Mouse (Mus musculus): Measurements from ENCODE around the gene Nrg4. TPM values are rescaled to one million over a fixed set of nuclear protein-coding genes. Genes with fewer than 3 reads are reported as not detected.
"Not testable (repeated sequence)": the region's sequence is repeated elsewhere in the genome, so short reads cannot be mapped to it uniquely, and the experiment has no call there.

The Nrg4 gene
- polyA plus RNA-seq, 1 experiment, result 184 TPM

- H3K4me3 ChIP-seq (ENCODE audit: insufficient read depth, low read depth, low read length), result no peak overlapping the region
- no peak overlapping the region for H3K27ac ChIP-seq (replicated peaks; ENCODE audit: low read depth, low read length)
- H3K4me1 ChIP-seq (ENCODE audit: control insufficient read depth, insufficient read depth, insufficient read length, low read length), result no peaks in the 10 kb centered on the region
These were observed 37.0 kb downstream of the Nrg4 start for GRCm38 (mm10) chr9:55289475-55290198.

- Histone ChIP-seq H3K4me3 (ENCODE audit: insufficient read depth, low read depth, low read length) (no peak overlapping the region), H3K27ac (replicated peaks; ENCODE audit: low read depth, low read length) (no peak overlapping the region), H3K4me1 (ENCODE audit: control insufficient read depth, insufficient read depth, insufficient read length, low read length) (no peaks in the 10 kb centered on the region)
These were observed 41.4 kb downstream of the Nrg4 start for GRCm38 (mm10) chr9:55285197-55285596.

DNA sequence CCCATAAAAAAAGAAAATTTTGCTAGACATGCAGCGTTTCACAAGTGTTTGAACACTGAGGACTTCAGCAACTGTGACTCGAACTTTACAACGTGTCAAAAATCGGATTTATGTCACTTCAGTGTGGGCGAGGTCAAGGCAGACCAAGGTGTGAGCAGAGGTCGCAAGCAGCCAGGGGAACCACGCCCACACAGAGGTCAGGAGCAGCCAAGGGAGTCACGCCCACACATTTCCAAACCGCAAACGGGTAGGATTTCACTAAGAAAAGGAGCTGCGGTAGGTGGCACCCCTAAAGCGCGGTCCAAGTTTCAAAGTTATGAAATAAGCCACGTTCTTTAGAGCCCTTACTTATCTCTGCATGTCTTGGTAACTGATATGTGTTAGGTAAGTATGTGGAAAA, 43.1 kb downstream of the Nrg4 start:
- peak overlapping the region; percentile 34; the same call in 1 of the 2 replicates for H3K4me3 ChIP-seq (ENCODE audit: insufficient read depth, low read depth, low read length)

DNA sequence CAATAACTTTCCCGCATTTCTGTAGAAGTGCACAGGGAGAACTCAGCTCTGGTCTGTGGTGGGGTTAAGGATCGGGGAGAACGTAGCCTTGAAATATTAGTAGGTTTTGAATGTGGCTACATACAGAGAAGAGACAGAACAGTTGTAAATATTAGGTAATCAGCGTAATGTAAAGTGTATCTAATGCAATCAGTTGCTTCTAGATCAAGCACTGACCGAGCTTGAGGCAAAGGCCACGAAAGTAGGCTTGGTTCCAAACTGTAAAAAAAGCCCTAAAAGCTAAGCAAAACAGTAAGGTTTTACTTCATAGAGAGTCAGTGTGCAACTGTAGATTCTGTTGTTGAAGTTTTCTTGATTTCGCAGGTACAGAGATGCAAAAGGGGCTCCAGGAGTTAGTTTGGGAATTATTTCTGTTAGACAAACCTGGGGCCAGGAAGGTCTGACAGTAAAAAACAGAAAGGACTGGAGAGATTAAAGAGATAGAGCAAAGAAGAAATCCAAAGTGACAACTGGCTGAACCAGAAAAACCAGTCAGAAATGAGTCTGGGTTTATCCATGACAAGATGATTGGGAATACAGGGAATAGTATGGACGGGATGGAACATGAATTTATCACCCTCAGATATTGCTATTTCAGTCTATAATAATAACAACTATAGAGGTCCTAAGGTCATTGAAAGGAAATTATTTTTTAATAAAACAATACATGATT, 47.4 kb downstream of the Nrg4 start:
- Histone ChIP-seq H3K4me1 (ENCODE audit: control insufficient read depth, insufficient read depth, insufficient read length, low read length) (no peaks in the 10 kb centered on the region; the same call in 1 of the 2 replicates), H3K27ac (replicated peaks; ENCODE audit: low read depth, low read length) (peak overlapping the region; percentile 92)

More for the DNA sequence above, 43.1 kb downstream of the Nrg4 start:
- Histone ChIP-seq H3K27ac (replicated peaks; ENCODE audit: low read depth, low read length) (peak overlapping the region; percentile 100), H3K4me1 (ENCODE audit: control insufficient read depth, insufficient read depth, insufficient read length, low read length) (no peaks in the 10 kb centered on the region)

DNA sequence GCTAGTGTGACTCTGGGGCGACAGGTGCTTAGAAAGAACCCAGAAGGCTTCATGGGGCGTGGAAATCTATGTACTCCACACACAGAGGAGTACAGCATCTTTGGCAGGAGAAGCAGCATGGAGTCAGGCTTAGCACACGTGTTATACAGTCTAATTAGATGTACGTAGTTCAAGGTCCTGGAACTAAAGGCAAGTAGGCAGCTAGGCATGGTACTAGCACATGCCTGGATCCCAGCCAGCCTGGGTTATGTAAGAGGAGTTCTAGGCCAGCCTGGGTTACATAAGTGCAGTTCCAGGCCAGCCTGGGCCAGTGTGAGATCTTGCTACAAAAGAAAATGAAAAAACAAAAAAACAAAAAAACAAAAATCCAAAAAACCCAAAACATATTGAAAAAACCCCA, 49.1 kb downstream of the Nrg4 start:
- Histone ChIP-seq H3K27ac (replicated peaks; ENCODE audit: low read depth, low read length) (peak overlapping the region; percentile 70), H3K4me1 (ENCODE audit: control insufficient read depth, insufficient read depth, insufficient read length, low read length) (no peaks in the 10 kb centered on the region; the same call in none of the 2 replicates), H3K4me3 (ENCODE audit: insufficient read depth, low read depth, low read length) (no peak overlapping the region)

More for the DNA sequence above, 47.4 kb downstream of the Nrg4 start:
- H3K4me3 ChIP-seq (ENCODE audit: insufficient read depth, low read depth, low read length), result peak overlapping the region; percentile 59

GRCm38 (mm10) chr9:55273906-55274305, 52.7 kb downstream of the Nrg4 start:
- Histone ChIP-seq H3K4me1 (ENCODE audit: control insufficient read depth, insufficient read depth, insufficient read length, low read length) (no peaks in the 10 kb centered on the region; the same call in none of the 2 replicates), H3K27ac (replicated peaks; ENCODE audit: low read depth, low read length) (0 out of 2 replicates have a peak overlapping the region, but pooled peaks have one; percentile 58), H3K4me3 (ENCODE audit: insufficient read depth, low read depth, low read length) (no peak overlapping the region)

DNA sequence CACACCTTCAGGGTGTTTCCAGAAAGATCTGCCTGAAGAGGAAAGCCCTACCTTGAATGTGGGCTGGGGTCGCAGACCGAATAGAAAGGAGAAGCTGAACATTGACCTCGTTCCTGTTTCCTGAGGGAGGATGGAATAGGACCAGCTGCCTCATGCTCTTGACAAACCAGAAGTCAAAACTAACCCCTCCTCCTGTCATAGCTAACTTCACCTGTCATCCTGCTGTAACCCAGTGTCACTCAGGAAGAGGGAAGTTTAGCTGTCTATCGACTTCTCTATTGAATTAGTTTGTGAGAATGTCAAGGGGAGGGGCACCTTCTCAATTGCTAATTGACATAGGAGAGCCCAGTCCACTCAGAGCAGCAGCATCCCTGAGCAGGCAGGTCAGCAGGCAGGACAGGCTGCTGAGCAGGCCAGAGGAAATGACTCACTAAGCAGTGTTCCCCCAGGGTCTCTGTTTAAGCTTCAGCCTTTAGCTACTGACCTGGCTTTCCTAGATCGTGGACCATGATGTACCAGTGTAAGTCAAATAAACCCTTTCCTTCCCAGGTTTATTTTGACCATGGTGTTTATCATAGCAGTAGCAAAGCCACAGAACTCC, 54.6 kb downstream of the Nrg4 start:
- H3K4me1 ChIP-seq (ENCODE audit: control insufficient read depth, insufficient read depth, insufficient read length, low read length), result peaks cover 2% of the 10 kb centered on the region
- no peak overlapping the region for H3K4me3 ChIP-seq (ENCODE audit: insufficient read depth, low read depth, low read length)
- 0 out of 2 replicates have a peak overlapping the region, but pooled peaks have one; percentile 0 for H3K27ac ChIP-seq (replicated peaks; ENCODE audit: low read depth, low read length)

GRCm38 (mm10) chr9:55264356-55265302, 62.0 kb downstream of the Nrg4 start:
- H3K4me1 ChIP-seq (ENCODE audit: control insufficient read depth, insufficient read depth, insufficient read length, low read length), result peaks cover 4% of the 10 kb centered on the region
- H3K27ac ChIP-seq (replicated peaks; ENCODE audit: low read depth, low read length), result no peak overlapping the region
- no peak overlapping the region for H3K4me3 ChIP-seq (ENCODE audit: insufficient read depth, low read depth, low read length)

DNA sequence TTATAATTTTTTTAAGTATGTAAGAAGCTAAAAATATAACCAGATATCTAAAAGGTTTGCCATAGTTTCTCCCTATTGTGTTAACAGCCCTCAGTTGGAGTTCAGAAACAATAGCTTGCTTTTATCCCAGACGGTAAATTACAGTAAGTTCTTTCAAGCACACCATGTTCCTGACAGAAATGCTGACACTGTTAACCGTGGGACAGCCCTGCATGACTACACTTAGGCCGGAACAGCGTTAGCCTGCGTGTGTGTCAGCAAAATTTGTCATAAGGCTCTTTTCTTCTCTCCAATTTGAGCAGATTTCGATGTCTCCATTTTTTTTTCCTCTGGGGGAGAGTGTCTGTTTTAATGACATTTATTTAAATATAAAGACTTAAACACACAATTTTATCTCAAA, 66.9 kb downstream of the Nrg4 start:
- no peak overlapping the region for H3K4me3 ChIP-seq (ENCODE audit: insufficient read depth, low read depth, low read length)
- H3K4me1 ChIP-seq (ENCODE audit: control insufficient read depth, insufficient read depth, insufficient read length, low read length), result peaks cover 4% of the 10 kb centered on the region
- H3K27ac ChIP-seq (replicated peaks; ENCODE audit: low read depth, low read length), result peak overlapping the region; percentile 20; the same call in 1 of the 2 replicates

- Histone ChIP-seq H3K27ac (replicated peaks; ENCODE audit: low read depth, low read length) (peak overlapping the region; percentile 74), H3K4me1 (ENCODE audit: control insufficient read depth, insufficient read depth, insufficient read length, low read length) (peaks cover 9% of the 10 kb centered on the region), H3K4me3 (ENCODE audit: insufficient read depth, low read depth, low read length) (no peak overlapping the region)
These were observed 69.5 kb downstream of the Nrg4 start for GRCm38 (mm10) chr9:55257105-55257504.

DNA sequence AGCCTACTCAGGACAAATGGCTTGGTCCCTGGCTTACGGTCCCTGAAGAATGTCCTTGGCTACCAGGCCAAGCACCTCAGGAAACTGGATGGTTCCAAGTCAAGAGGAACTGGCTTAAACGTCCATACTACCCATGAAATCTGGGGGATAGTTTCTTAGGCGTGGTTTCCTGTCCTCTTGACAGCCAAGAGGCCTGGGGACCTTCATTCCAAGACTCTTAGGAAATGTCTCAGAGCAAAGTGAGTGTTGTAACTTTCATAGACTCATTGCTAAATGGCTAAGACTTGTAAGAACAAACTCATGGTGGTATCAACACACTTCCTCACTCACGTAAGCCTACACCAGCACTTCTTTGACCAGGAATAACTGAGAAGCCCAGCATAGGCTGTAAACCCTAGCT, 71.0 kb downstream of the Nrg4 start:
- H3K4me3 ChIP-seq (ENCODE audit: insufficient read depth, low read depth, low read length), result no peak overlapping the region
- peak overlapping the region; percentile 88 for H3K27ac ChIP-seq (replicated peaks; ENCODE audit: low read depth, low read length)
- peaks cover 8% of the 10 kb centered on the region for H3K4me1 ChIP-seq (ENCODE audit: control insufficient read depth, insufficient read depth, insufficient read length, low read length)

DNA sequence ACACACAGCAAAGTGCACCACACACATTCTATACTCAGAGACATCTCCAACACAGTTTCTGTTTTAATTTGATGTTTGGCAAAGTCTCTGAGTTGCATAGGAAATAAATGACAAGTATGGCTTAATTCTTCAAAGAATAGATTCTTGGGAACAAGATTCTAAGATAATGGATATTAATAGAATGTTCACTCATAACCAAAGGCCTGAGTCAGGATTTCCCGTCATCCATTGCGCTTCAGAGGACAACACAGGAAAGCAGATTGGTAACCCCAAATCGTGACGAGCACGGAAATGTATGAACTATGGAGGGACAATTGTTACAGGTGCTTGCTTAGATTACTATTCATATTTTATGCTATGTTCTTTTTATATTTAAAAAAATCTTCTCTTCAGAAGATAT, 71.6 kb downstream of the Nrg4 start:
- peak overlapping the region; percentile 93 for H3K27ac ChIP-seq (replicated peaks; ENCODE audit: low read depth, low read length)
- peaks cover 9% of the 10 kb centered on the region for H3K4me1 ChIP-seq (ENCODE audit: control insufficient read depth, insufficient read depth, insufficient read length, low read length)
- no peak overlapping the region for H3K4me3 ChIP-seq (ENCODE audit: insufficient read depth, low read depth, low read length)

DNA sequence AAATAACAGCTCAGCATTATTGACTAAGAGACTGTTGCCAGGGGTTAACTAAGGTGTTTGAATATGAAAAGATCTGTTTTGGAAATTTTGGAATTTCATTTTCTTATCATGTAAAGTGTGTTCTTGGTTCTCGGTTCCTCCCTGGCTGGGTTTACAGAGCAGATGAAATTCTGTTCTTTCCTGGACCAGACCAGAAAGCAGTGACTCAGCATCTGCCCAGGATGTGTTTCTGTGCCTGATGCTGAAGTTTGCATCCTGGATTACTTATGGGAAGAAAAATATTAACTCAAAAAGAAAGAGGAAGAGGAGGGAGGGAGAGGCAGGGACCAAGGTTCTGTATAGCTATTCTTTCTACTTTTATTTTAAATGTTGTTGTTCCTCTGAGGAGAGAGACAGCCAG, 72.8 kb downstream of the Nrg4 start:
- H3K4me3 ChIP-seq (ENCODE audit: insufficient read depth, low read depth, low read length), result no peak overlapping the region

DNA sequence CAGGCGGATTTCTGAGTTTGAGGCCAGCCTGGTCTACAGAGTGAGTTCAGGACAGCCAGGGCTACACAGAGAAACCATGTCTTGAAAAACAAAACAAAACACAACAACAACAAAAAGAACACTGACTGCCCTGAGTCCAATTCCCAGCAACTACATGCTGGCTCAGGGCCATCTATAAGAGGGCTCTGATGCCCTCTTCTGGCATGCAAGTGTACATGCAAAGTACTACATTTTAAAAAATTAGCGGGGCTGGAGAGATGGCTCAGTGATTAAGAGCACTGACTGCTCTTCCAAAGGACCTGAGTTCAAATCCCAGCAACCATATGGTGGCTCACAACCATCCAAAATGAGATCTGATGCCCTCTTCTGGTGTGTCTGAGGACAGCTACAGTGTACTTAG, 74.5 kb downstream of the Nrg4 start:
- H3K4me1 ChIP-seq (ENCODE audit: control insufficient read depth, insufficient read depth, insufficient read length, low read length); H3K4me3 ChIP-seq (ENCODE audit: insufficient read depth, low read depth, low read length): not testable (repeated sequence)
- H3K27ac ChIP-seq (replicated peaks; ENCODE audit: low read depth, low read length), result peak overlapping the region; percentile 82

More for the DNA sequence above, 72.8 kb downstream of the Nrg4 start:
- peaks cover 9% of the 10 kb centered on the region for H3K4me1 ChIP-seq (ENCODE audit: control insufficient read depth, insufficient read depth, insufficient read length, low read length)
- H3K27ac ChIP-seq (replicated peaks; ENCODE audit: low read depth, low read length), result peak overlapping the region; percentile 97

Measured in brown adipose tissue, adult 24 weeks (tissue).